Mouse (Mus musculus) liver, embryonic 11.5 days (tissue): ENCODE results near the gene Kif2a. TPM values are rescaled to one million over a fixed set of nuclear protein-coding genes. Genes with fewer than 3 reads are reported as not detected.

Experiments used
- ATAC-seq: fragments of 200-750 bp; cut with Nextera tagmentation; replicated peaks from 2 replicates; pipeline ENCODE4 v1.8.0; 2017; ENCODE audit warnings: moderate number of reproducible peaks, mild to moderate bottlenecking, moderate TSS enrichment, moderate library complexity; ENCODE audit not compliant: low FRiP score
- DNase-seq: peaks from one replicate; pipeline ENCODE4 v3.0.0-alpha.2; 2017; ENCODE audit warnings: low spot score
- H3K27ac ChIP-seq: fragments of 300-500 bp; sonication (generic); 2 replicates; pipeline ENCODE4 v1.5.1; 2014; ENCODE audit warnings: mild to moderate bottlenecking, low read depth, low read length, control low read depth
- H3K27me3 ChIP-seq: fragments of 300-500 bp; sonication (generic); replicated peaks from 2 replicates; pipeline ENCODE4 v1.6.1; 2014; ENCODE audit warnings: low read length, mixed read lengths; ENCODE audit not compliant: control insufficient read depth, insufficient read depth
- H3K36me3 ChIP-seq: fragments of 300-500 bp; sonication (generic); 2 replicates; pipeline ENCODE4 v1.6.1; 2014; ENCODE audit warnings: mild to moderate bottlenecking, low read length, moderate library complexity, mixed read lengths; ENCODE audit not compliant: control insufficient read depth, insufficient read depth
- H3K4me1 ChIP-seq: fragments of 300-500 bp; sonication (generic); replicated peaks from 2 replicates; pipeline ENCODE4 v1.6.1; 2014; ENCODE audit warnings: low read length, mixed read lengths; ENCODE audit not compliant: control insufficient read depth, insufficient read depth
- H3K4me2 ChIP-seq: fragments of 300-500 bp; sonication (generic); 2 replicates; pipeline ENCODE4 v1.6.1; 2014; ENCODE audit warnings: mild to moderate bottlenecking, control low read depth, moderate library complexity
- H3K4me3 ChIP-seq: fragments of 300-500 bp; sonication (generic); 2 replicates; pipeline ENCODE4 v1.5.1; 2014; ENCODE audit warnings: low read depth, low read length, control low read depth
- H3K9ac ChIP-seq: fragments of 300-500 bp; sonication (generic); 2 replicates; pipeline ENCODE4 v1.6.1; 2014; ENCODE audit warnings: low read depth, low read length, control low read depth
- H3K9me3 ChIP-seq: fragments of 300-500 bp; sonication (generic); 2 replicates; pipeline ENCODE4 v1.6.1; 2016; ENCODE audit warnings: low read length, inconsistent platforms, mixed read lengths; ENCODE audit not compliant: control insufficient read depth
- WGBS: fragments of 180-500 bp; shearing (Covaris S2); extraction: QIAGEN DNeasy Blood & Tissue Kit; methylation state at CpG from one replicate; pipeline ENCODE4 v1.1.7; 2014; 5-methylcytosine and 5-hydroxymethylcytosine counted together
- polyA plus RNA-seq: library from polyadenylated mRNA; unstranded; fragments of >200 nt; fragmentation: Nextera tagmentation; extraction: Ambion mirVana; gene quantifications from 2 replicates; pipeline ENCODE4 v1.2.1, GENCODE M21; 2014

Kif2a gene
- polyA plus RNA-seq, 1 experiment from 2014 or later: 22.0 TPM

DNA sequence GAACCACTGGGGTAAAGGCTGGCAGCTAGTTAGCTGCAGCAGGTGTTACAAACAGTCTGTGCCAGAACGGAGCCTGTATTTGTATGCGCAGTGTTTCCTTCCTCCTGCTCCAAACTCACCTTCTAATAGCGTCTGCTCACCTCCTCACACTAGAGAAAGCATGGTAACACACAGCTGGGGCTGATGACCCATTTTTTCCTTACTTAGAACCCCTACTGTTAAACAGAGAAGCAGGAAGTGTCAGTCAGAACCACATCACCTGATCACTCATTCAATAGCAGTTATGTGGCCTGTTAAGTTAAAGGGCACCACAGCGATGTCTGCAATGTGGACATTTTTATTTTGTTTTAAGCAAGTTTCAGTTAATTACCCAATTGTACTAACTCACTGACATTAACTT, 64.4 kb downstream of the Kif2a start:
- no peak for ATAC-seq
- Histone ChIP-seq H3K4me2 (no peak overlapping the region), H3K27ac (no peak overlapping the region), H3K27me3 (no peaks in the 10 kb centered on the region), H3K36me3 (peaks cover 29% of the 10 kb centered on the region), H3K4me1 (no peaks in the 10 kb centered on the region), H3K4me3 (no peak overlapping the region), H3K9me3 (no peaks in the 10 kb centered on the region), H3K9ac (no peak overlapping the region)
- DNase-seq: no peak
- WGBS: 90% methylated on average over 4 of the region's 4 CpGs

DNA sequence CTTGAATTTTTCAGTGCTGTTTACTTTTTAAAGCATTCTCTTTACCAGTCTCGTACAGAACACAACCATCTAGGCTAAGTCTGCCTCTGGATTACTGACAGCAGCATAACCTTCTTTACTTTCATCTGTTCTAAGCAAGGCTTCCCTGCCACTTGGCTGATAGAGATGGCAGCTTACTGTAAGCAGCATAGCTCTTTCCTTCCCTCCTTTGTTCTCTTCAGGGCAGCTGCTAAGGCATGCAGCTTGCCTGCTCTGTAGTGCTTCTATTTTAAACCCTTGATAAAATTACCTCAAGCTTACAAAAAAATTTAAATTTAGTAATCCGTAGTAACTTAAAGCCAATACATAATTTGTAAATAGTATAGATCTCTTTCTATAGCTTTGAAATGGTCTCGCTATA, 67.0 kb downstream of the Kif2a start:
- Histone ChIP-seq H3K4me1 (no peaks in the 10 kb centered on the region), H3K27me3 (no peaks in the 10 kb centered on the region), H3K4me2 (no peak overlapping the region), H3K36me3 (peaks cover 37% of the 10 kb centered on the region), H3K4me3 (no peak overlapping the region), H3K9me3 (no peaks in the 10 kb centered on the region), H3K27ac (no peak overlapping the region), H3K9ac (no peak overlapping the region)
- 89% methylated on average over 3 of the region's 3 CpGs for WGBS
- DNase-seq (no peak), ATAC-seq (no peak)

GRCm38 (mm10) chr13:106947583-106947982, 74.3 kb downstream of the Kif2a start:
- peak overlapping the region; percentile 84 for H3K4me2 ChIP-seq
- peaks cover 9% of the 10 kb centered on the region for H3K4me1 ChIP-seq
- peaks cover 15% of the 10 kb centered on the region; the same call in 1 of the 2 replicates for H3K36me3 ChIP-seq
- DNase-seq (no peak), ATAC-seq (no peak)
- peak overlapping the region; percentile 79 for H3K4me3 ChIP-seq
- no peaks in the 10 kb centered on the region for H3K27me3 ChIP-seq
- H3K9me3 ChIP-seq: no peaks in the 10 kb centered on the region
- peak overlapping the region; percentile 83 for H3K9ac ChIP-seq
- H3K27ac ChIP-seq: no peak overlapping the region
- 2% methylated on average over 6 of the region's 6 CpGs for WGBS

DNA sequence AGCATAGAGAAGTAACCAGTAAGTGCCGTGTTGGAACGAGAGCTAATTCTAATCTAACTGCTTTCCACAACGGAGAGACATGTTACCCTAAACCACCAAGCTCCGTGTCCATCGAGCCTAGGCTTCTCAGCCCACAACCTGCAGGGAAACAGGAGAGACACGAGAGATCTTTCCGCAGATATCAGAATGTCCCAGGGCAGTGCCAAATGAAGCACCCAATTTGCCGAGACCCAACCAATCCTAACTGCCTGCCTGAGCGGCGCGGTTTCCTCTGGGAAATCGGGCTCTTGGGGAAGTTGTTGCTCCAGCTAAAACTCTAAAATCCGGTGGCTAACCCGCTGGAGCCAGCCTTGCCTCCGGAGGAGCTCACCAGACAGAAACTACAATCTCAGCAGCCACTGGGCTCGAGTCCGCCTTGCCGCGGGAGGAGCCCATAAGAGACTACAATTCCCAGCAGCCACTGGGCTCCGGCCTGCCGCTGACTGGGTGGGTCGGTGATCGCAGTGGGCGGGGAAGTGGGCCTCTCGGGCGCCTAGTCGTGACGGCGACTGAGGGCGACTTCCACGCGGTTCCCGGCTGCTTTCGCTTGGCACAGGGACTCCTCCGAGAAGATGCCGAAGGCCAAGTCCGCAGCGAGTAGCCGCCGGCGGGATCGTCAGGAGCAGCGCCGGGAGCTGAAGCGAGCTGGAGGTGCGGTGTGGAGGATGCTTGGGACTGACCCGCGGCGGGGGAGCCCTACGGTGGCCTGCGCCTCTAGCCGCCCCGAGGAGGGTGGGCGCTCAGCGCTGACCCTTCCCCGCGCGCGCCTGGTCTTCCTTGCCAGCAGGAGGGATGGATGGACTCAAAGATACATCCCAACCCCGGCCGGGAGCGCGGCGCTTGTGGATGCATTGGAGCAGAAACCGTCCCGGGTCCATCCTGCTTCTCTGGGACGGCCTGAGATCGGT, 75.1 kb downstream of the Kif2a start, which contains the start of gene Dimt1:
Gene Dimt1 (plus strand): TSS at position 534 of the 947 bp plus-strand sequence.
- Histone ChIP-seq H3K9me3 (no peaks in the 10 kb centered on the region), H3K4me2 (peak within 1 kb of the TSS; percentile 84), H3K36me3 (peaks cover 12% of the 10 kb centered on the region; the same call in 1 of the 2 replicates), H3K9ac (peak within 1 kb of the TSS; percentile 83), H3K4me3 (peak within 1 kb of the TSS; percentile 79), H3K4me1 (peaks cover 9% of the 10 kb centered on the region), H3K27me3 (no peaks in the 10 kb centered on the region), H3K27ac (peak within 1 kb of the TSS; percentile 86)
- under 1% methylated on average over 67 of the region's 68 CpGs for WGBS
- DNase-seq (peak; percentile 92), ATAC-seq (peak; percentile 98)

DNA sequence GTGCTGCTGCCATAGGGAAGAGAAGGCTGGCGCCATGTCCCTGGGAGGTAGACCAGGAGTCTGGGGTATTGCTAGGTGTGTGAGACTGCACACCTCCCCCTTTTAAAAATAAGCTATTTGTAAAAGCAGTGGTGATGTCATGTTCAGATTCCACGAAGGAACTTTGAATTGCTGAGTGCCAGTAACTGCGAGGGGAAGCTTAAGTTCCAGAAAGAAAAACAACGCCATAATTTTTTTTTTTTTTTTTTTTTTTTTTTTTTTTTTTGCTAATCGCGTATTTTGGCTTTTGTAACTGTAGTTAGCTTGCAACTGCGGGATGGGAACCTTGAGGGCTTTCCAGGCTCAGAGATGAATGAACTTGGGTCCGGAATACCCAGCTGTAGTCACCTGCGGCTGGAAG, 76.4 kb downstream of the Kif2a start:
- 76% methylated on average over 9 of the region's 9 CpGs for WGBS
- ATAC-seq: no peak

DNA sequence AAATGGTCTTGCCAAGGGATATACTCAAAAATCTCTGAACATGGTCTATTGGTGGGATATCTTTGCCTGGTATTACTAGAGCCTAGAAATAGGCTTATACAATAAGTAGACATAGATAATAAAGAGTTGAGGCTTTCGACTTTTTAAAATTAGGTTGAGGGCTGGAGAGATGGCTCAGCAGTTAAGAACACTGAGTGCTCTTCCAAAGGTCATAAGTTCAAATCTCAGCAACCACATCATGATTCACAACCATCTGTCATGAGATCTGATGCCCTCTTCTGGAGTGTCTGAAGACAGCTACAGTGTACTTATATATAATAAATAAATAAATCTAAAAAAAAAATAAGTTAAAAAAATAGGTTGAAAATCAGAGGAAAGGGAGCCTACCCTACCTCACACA, 79.2 kb downstream of the Kif2a start:
- no peaks in the 10 kb centered on the region for H3K9me3 ChIP-seq
- no peaks in the 10 kb centered on the region for H3K36me3 ChIP-seq
- DNase-seq (no peak), ATAC-seq (no peak)
- no peak overlapping the region for H3K9ac ChIP-seq
- H3K27ac ChIP-seq: no peak overlapping the region
- WGBS: 78% methylated on average over 1 of the region's 1 CpGs
- H3K4me3 ChIP-seq: no peak overlapping the region
- no peak overlapping the region for H3K4me2 ChIP-seq
- no peaks in the 10 kb centered on the region for H3K27me3 ChIP-seq
- peaks cover 1% of the 10 kb centered on the region for H3K4me1 ChIP-seq

More for the DNA sequence above, 76.4 kb downstream of the Kif2a start:
- H3K36me3 ChIP-seq: peaks cover 7% of the 10 kb centered on the region; the same call in 1 of the 2 replicates
- H3K4me2 ChIP-seq: no peak overlapping the region
- H3K4me3 ChIP-seq: no peak overlapping the region
- H3K4me1 ChIP-seq: peaks cover 9% of the 10 kb centered on the region
- H3K27me3 ChIP-seq: no peaks in the 10 kb centered on the region
- DNase-seq: no peak
- H3K9me3 ChIP-seq: no peaks in the 10 kb centered on the region
- no peak overlapping the region for H3K9ac ChIP-seq
- no peak overlapping the region for H3K27ac ChIP-seq

DNA sequence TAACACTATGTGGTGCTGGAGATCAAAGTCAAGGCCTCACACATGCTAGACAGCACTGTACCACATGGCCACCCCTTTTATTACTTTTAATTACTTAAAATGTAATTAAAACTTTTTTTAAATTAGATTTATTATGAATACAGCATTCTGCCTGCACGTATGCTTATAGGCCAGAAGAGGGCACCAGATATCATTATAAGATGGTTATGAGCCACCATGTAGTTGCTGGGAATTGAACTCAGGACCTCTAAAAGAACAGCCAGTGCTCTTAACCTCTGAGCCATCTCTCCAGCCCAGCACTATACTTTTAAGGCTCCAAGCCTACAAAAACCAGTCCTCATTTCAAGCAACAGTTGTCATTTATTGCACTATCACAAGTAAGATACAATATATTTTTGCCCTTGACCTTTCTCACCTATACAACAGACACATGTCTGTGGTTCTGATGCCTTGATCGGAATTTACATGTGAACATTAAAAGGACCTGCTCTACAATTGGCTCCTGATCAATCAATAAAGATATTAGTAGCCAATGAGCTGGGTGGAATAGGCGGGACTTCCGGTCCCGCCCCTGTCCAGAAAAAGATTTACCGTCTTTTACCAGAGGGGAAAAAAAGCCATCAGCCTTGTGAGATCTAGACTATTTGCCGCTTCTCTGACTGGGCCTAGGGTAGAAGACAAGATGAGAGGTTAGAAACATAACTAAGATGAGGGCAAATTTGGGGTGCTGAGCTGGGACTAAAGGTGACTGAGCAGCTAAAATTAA, 80.5 kb downstream of the Kif2a start:
- ATAC-seq (no peak), DNase-seq (no peak)
- Histone ChIP-seq H3K36me3 (no peaks in the 10 kb centered on the region), H3K4me3 (peak overlapping the region; percentile 21; the same call in 1 of the 2 replicates), H3K27me3 (no peaks in the 10 kb centered on the region), H3K27ac (no peak overlapping the region), H3K4me1 (no peaks in the 10 kb centered on the region; the same call in 1 of the 2 replicates), H3K9ac (no peak overlapping the region), H3K9me3 (no peaks in the 10 kb centered on the region), H3K4me2 (peak overlapping the region; percentile 35)
- WGBS: 33% methylated on average over 7 of the region's 7 CpGs

DNA sequence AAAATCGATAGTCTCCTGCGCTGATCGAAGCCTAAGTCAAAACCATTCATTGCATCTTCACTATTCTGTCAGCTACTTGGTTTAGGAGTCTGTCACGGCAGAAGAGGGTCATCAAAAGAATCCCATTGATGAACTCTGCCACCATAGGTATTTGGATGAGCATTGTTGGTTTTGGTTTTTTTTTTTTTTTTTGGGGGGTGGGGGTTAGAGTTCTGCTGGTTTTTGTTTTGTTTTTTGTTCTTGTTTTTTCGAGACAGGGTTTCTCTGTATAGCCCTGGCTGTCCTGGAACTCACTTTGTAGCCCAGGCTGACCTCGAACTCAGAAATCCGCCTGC, 84.8 kb downstream of the Kif2a start:
- H3K36me3 ChIP-seq: no peaks in the 10 kb centered on the region
- peaks cover 10% of the 10 kb centered on the region; the same call in 1 of the 2 replicates for H3K4me1 ChIP-seq
- peak overlapping the region; percentile 55 for H3K4me2 ChIP-seq
- no peak for DNase-seq
- H3K9ac ChIP-seq: 0 out of 2 replicates have a peak overlapping the region, but pooled peaks have one; percentile 90
- peak overlapping the region; percentile 95 for H3K4me3 ChIP-seq
- H3K27me3 ChIP-seq: no peaks in the 10 kb centered on the region
- 24% methylated on average over 7 of the region's 7 CpGs for WGBS
- no peak overlapping the region for H3K27ac ChIP-seq
- ATAC-seq: no peak
- no peaks in the 10 kb centered on the region for H3K9me3 ChIP-seq
